19 mouse cellular contexts compared by ENCODE assay signal in the genomic region with DNA sequence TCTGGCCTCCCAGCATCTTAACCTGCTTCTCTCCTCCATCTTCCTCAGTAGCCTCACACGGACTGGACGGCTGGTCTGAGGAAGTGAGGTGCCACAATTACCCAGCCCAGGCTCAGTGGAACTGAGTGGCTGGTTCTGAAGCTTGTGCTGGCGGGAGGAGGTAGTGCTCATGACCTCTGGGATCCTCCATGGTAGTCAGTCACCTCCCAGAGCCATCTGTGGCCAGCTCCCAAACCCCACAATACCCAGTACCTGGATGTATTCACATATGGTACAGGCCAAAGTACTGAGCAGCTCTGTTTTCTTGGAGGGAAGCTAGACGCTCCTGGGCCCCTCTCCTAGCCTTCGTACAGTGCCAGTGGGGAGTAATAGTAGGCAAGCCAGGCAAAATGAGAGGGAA.
DNase-seq lines count a peak whose midpoint lies in the region; ATAC-seq lines count a peak whose summit lies in the region.
"Had no signal": no experiment of that assay in that cellular context is flagged by ENCODE, and none has a peak within 500 bp of the region (broad histone marks: within the 10 kb centered on the region; RNA-seq: fewer than 3 reads in every experiment).

No protein-coding gene starts in this region.

- no peak for ATAC-seq in forebrain, embryonic 14.5 days
- no peak for ATAC-seq in forebrain, embryonic 11.5 days (replicated peaks; ENCODE audit: low FRiP score)
- ATAC-seq in hindbrain, embryonic 13.5 days (ENCODE audit: low FRiP score), result no peak
- ATAC-seq in hindbrain, embryonic 12.5 days (ENCODE audit: low FRiP score), result no peak
- no peak for ATAC-seq in embryonic facial prominence, embryonic 12.5 days (ENCODE audit: insufficient number of reproducible peaks, insufficient read depth, low FRiP score, low TSS enrichment)

- H3K27me3 ChIP-seq in forebrain, embryonic 14.5 days (replicated peaks; ENCODE audit: control insufficient read depth, insufficient read depth, low read length), result no peaks in the 10 kb centered on the region
- peaks cover 33% of the 10 kb centered on the region for H3K27me3 ChIP-seq in forebrain, embryonic 11.5 days (ENCODE audit: control insufficient read depth, insufficient read depth, low read length)
- peaks cover 58% of the 10 kb centered on the region for H3K27me3 ChIP-seq in hindbrain, embryonic 13.5 days
- peaks cover 49% of the 10 kb centered on the region for H3K27me3 ChIP-seq in hindbrain, embryonic 12.5 days
- H3K27me3 ChIP-seq in embryonic facial prominence, embryonic 12.5 days, result peaks cover 2% of the 10 kb centered on the region; the same call in 1 of the 2 replicates

- H3K36me3 ChIP-seq in forebrain, embryonic 14.5 days (ENCODE audit: control insufficient read depth, insufficient read depth, low read length), result no peaks in the 10 kb centered on the region
- no peaks in the 10 kb centered on the region for H3K36me3 ChIP-seq in forebrain, embryonic 11.5 days (ENCODE audit: control insufficient read depth, insufficient read depth, low read length)
- H3K36me3 ChIP-seq in hindbrain, embryonic 13.5 days, result no peaks in the 10 kb centered on the region
- H3K36me3 ChIP-seq in hindbrain, embryonic 12.5 days, result no peaks in the 10 kb centered on the region
- no peaks in the 10 kb centered on the region for H3K36me3 ChIP-seq in embryonic facial prominence, embryonic 12.5 days
- H3K36me3 ChIP-seq: kidney, embryonic 15.5 days; liver, embryonic 15.5 days; midbrain, embryonic 12.5 days; neural tube, embryonic 13.5 days had no signal

- 0 out of 2 replicates have a peak overlapping the region, but pooled peaks have one; percentile 44 for H3K27ac ChIP-seq in forebrain, embryonic 14.5 days (ENCODE audit: low read depth, low read length)
- H3K27ac ChIP-seq in forebrain, embryonic 11.5 days (ENCODE audit: low read depth, low read length), result no peak overlapping the region
- H3K27ac ChIP-seq in hindbrain, embryonic 13.5 days, result no peak overlapping the region
- H3K27ac ChIP-seq in hindbrain, embryonic 12.5 days, result no peak overlapping the region
- 0 out of 2 replicates have a peak overlapping the region, but pooled peaks have one; percentile 13 for H3K27ac ChIP-seq in embryonic facial prominence, embryonic 12.5 days
- H3K27ac ChIP-seq: hindbrain, embryonic 14.5 days; kidney, embryonic 15.5 days; liver, embryonic 15.5 days; neural tube, embryonic 13.5 days; stomach, postnatal 0 days had no signal

- H3K9ac ChIP-seq in forebrain, embryonic 14.5 days (ENCODE audit: low read length), result no peak overlapping the region
- H3K9ac ChIP-seq in forebrain, embryonic 11.5 days (ENCODE audit: low read length), result no peak overlapping the region
- H3K9ac ChIP-seq in hindbrain, embryonic 13.5 days, result 0 out of 2 replicates have a peak overlapping the region, but pooled peaks have one; percentile 13
- H3K9ac ChIP-seq in hindbrain, embryonic 12.5 days, result no peak overlapping the region
- no peak overlapping the region for H3K9ac ChIP-seq in embryonic facial prominence, embryonic 12.5 days
- H3K9ac ChIP-seq: kidney, embryonic 15.5 days; liver, embryonic 15.5 days; midbrain, embryonic 12.5 days; neural tube, embryonic 13.5 days had no signal

- H3K4me3 ChIP-seq in forebrain, embryonic 14.5 days (ENCODE audit: low read depth, low read length), result no peak overlapping the region
- no peak overlapping the region for H3K4me3 ChIP-seq in forebrain, embryonic 11.5 days (ENCODE audit: low read depth, low read length)
- H3K4me3 ChIP-seq in hindbrain, embryonic 13.5 days, result no peak overlapping the region
- no peak overlapping the region for H3K4me3 ChIP-seq in hindbrain, embryonic 12.5 days
- no peak overlapping the region for H3K4me3 ChIP-seq in embryonic facial prominence, embryonic 12.5 days
- H3K4me3 ChIP-seq: kidney, embryonic 15.5 days; liver, embryonic 15.5 days; midbrain, embryonic 12.5 days; neural tube, embryonic 13.5 days had no signal

- no peak for DNase-seq in forebrain, embryonic 14.5 days (ENCODE audit: low spot score)
- DNase-seq in forebrain, embryonic 11.5 days (ENCODE audit: low spot score), result no peak
- DNase-seq in right cerebral cortex, postnatal 25 days, result peak; percentile 4
- no peak for DNase-seq in right cerebral cortex, postnatal 36 days (ENCODE audit: low spot score in 2 of 2)
- no peak for DNase-seq in lung, postnatal 10 days
- DNase-seq: adrenal gland, postnatal 14 days; cerebellum, adult 9-11 months; gastrocnemius, postnatal 14 days had no signal

- no peak overlapping the region for H3K4me2 ChIP-seq in forebrain, embryonic 14.5 days (ENCODE audit: low read length)
- H3K4me2 ChIP-seq in forebrain, embryonic 11.5 days (ENCODE audit: low read depth, low read length, severe bottlenecking), result no peak overlapping the region
- H3K4me2 ChIP-seq in hindbrain, embryonic 13.5 days, result no peak overlapping the region
- no peak overlapping the region for H3K4me2 ChIP-seq in hindbrain, embryonic 12.5 days (replicated peaks)
- H3K4me2 ChIP-seq in embryonic facial prominence, embryonic 12.5 days (replicated peaks), result no peak overlapping the region
- H3K4me2 ChIP-seq: heart, embryonic 11.5 days; hindbrain, embryonic 14.5 days; kidney, embryonic 15.5 days; liver, embryonic 15.5 days; midbrain, embryonic 12.5 days; neural tube, embryonic 13.5 days had no signal

- no peaks in the 10 kb centered on the region for H3K9me3 ChIP-seq in forebrain, embryonic 14.5 days (replicated peaks; ENCODE audit: control insufficient read depth, low read length)
- no peaks in the 10 kb centered on the region for H3K9me3 ChIP-seq in forebrain, embryonic 11.5 days (ENCODE audit: control insufficient read depth, low read length)
- no peaks in the 10 kb centered on the region for H3K9me3 ChIP-seq in hindbrain, embryonic 13.5 days
- no peaks in the 10 kb centered on the region for H3K9me3 ChIP-seq in hindbrain, embryonic 12.5 days (replicated peaks)
- no peaks in the 10 kb centered on the region for H3K9me3 ChIP-seq in embryonic facial prominence, embryonic 12.5 days
- H3K9me3 ChIP-seq: G1E; kidney, embryonic 15.5 days; liver, embryonic 15.5 days; midbrain, embryonic 12.5 days; neural tube, embryonic 13.5 days had no signal

- WGBS in forebrain, embryonic 14.5 days, result 88% methylated on average over 5 of the region's 5 CpGs
- WGBS in forebrain, embryonic 11.5 days, result 80% methylated on average over 5 of the region's 5 CpGs
- 89% methylated on average over 5 of the region's 5 CpGs for WGBS in hindbrain, embryonic 13.5 days
- 81% methylated on average over 5 of the region's 5 CpGs for WGBS in hindbrain, embryonic 12.5 days
- 77% methylated on average over 5 of the region's 5 CpGs for WGBS in embryonic facial prominence, embryonic 12.5 days

- peaks cover 39% of the 10 kb centered on the region for H3K4me1 ChIP-seq in forebrain, embryonic 14.5 days (ENCODE audit: control insufficient read depth, insufficient read depth, low read length)
- peaks cover 36% of the 10 kb centered on the region for H3K4me1 ChIP-seq in forebrain, embryonic 11.5 days (replicated peaks; ENCODE audit: control insufficient read depth, insufficient read depth, low read length)
- peaks cover 84% of the 10 kb centered on the region for H3K4me1 ChIP-seq in hindbrain, embryonic 13.5 days (replicated peaks)
- peaks cover 68% of the 10 kb centered on the region for H3K4me1 ChIP-seq in hindbrain, embryonic 12.5 days
- peaks cover 51% of the 10 kb centered on the region for H3K4me1 ChIP-seq in embryonic facial prominence, embryonic 12.5 days

Comparison
In these comparisons a context has a peak if more than half of its experiments do, and no peak if none do; other contexts are left out.
1. H3K27ac ChIP-seq: peak in forebrain, embryonic 14.5 days (single experiment) and embryonic facial prominence, embryonic 12.5 days (single experiment); none in forebrain, embryonic 11.5 days (single experiment), hindbrain, embryonic 13.5 days (single experiment) and hindbrain, embryonic 12.5 days (single experiment).